Mouse (Mus musculus) spleen, postnatal 14 days (tissue): ENCODE measurements around the gene Zfp804a.

Source experiments
- DNase-seq, 2 experiments: peaks; one replicate each; pipeline ENCODE4 v3.0.0; 2021 to 2022; ENCODE audit warnings: low spot score in 2 of 2

The Zfp804a gene

GRCm38 (mm10) chr2:82053185-82053891, at the start of gene Zfp804a:
Gene Zfp804a, plus strand, starts transcription at chr2:82053222.
- no peak for DNase-seq

DNA sequence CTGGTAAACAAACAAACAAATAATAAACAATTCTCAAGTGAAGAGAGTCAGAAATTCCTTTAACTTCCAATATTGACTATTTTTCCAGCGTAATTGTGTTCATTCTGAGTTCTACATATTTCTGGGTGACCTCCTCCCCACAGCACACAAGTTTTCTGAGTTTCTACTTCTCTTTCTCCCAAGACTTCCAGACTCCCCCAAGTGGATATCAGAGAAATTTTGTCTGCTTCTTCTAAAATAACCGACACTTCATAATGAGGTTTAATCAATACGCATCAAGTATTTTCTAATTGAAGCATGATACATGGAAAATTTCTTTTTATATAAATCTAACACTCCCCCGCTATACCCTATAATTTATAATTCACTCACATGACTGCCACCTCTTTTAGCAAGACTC, 1.4 kb upstream of the Zfp804a start:
- DNase-seq, result no peak

DNA sequence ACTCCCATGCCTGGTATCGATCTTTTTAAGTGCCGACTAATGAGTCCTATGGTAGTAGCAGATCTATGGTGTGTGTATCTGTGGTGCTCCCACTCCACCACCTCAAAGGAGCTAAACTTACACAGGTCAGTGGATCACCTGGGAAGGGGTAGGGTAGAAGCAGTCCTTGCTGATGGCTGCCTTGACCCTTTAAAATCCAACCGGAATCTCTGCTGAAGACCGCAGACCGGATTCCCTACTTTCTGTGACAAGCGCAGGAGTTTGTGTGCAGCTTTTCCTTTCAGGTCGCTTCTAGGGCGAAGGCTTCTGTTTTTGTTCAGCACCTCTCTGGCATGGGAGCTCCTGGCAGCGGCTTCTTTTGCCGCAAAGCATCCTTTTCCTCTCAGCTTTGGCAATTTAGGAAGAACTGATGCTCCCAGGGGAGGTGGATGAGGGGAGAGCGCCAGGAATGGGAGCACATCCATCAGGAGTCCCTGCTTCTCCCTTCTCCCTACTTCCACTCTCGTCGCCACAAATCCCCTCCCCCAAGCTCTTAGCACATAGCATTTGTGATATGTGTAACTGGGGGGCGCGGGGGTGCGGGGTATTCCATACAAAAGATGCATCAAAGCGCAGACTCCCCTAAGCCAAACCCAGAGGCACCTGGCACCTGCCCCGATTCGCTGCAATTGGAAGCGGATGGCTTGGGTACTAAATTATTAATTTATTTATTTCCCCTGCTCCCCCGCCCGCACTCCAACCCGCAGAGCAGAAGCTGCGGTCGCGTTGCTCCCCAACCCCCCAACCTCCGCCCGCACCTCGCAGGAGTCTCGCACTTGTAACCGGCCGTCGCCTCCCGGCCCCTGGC, 461 bp upstream of the Zfp804a start:
- no peak for DNase-seq

DNA sequence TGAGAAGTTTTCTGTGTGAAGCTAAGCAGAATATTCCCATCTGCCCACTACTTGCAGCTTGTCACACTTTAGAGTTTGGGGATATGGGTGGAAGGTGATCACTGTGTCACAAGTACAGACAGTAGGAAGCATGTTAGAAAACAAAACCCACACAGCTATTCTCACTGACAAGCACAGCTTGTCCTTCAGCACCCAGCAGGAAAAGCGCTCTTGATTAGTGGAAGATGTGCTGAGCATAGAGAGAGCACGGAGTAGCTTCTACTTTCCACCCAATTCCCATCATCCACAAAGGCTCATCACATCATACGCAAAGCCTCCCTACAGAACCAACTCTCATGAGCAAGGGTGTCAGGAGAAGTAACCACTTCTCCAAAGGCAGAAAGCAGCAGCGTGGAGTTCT, 1.4 kb downstream of the Zfp804a start:
- no peak for DNase-seq

GRCm38 (mm10) chr2:82064671-82065070, 11.6 kb downstream of the Zfp804a start:
- no peak for DNase-seq

DNA sequence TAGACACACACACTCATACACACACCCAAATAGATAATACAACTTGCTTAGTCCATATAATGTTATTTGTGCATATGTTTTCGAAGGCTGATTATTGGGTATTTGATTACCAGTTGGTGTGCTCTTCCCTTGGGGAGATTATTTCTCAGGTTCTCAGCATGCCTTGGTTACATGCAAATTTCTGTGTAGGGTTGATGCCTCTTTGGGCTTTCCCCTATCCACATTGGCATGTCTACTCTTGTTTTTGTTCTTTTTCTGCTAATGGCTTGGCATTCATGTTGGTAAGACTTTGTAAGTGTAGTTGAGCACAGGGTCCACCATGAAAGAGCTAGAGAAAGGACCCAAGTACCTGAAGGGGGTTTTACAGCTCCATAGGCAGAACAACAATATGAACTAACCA, 14.9 kb downstream of the Zfp804a start:
- no peak for DNase-seq

DNA sequence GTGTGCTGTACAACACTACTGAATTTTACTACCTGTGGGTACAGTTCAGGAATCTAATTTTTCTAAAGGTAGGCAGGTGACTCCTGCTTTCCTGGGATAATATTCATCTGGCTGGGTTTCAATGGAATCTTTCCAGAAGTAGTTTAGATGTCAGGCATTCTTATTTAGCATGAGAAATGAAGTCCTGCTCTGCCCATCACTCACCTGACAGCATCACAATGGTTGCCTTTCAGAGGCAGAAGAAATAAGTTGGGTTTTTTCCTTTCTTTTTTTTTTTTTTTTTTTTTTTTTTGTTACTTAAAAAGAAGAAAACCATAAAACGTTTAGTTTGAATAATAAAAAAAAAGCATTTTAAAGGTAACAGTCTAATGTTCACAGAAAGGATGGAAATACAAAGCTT, 16.1 kb downstream of the Zfp804a start:
- no peak for DNase-seq

- no peak for DNase-seq
These were observed 23.9 kb downstream of the Zfp804a start for GRCm38 (mm10) chr2:82076883-82077282.

DNA sequence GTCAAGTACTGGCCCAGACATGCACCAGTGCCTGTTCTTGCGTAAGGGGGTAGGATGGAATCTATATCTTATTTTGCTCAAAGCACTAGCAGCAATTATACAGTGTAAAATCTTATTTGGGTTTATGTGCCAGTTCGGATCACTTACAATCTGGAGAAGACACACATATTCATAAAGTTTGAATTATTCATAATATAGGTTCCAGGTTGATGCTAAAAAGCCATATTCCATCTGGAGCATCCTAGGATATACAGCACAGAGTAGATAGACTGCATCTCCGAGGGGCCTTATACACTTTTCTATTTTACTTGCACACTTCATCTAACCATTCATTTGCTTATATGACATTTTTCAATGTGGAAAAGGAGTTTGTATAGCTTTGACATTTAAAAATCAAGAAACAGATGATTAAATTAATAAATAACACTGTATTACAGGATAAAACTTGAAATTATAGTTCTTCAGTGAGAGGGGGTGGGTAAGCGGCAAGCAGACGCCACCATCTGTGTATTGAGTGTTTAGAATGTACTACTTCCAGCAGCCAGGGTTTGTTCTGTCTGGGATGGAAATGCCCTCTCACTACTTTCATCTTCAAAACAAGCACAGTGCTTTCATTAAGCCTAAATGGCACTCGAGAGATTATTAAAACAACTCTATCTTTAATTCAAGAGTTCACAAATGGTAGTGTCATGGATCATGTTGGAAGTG, 25.4 kb downstream of the Zfp804a start:
- no peak for DNase-seq

DNA sequence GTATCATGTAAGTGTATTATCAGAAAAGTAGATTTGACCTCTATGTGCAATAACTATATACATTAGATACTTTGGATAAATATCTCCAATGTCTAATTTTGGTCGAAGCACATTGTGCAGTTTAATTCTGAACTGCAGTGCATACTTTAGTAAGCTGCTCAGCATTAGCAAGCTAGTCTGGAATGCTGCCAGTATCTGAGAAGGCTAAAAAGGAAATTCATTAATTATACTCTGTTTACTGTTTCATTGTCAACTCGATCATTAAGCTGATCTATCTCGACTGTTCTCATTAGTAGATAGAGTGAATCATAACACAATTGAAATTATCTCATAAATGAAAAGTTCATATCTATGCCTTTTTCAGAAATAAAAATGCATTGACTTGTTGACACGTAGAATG, 27.7 kb downstream of the Zfp804a start:
- DNase-seq, result no peak

DNA sequence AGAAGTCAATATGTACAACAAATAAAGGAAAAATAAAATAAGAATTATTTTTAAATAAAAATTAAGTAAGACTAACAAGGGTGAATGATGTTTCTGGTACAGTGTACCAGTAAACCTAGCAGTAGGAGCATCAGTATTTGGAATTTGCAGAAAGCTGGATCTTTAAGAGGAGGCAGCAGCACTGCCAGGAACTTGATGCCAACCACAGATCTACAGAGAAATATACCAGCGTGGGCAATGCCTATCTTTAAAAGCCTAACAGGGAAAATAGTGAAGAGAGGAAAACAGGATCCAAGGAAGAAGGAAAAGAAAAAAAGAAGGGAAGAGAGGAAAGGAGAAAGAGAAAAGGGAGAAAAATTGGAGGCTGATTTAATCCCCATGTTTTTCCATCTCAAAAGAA, 60.1 kb downstream of the Zfp804a start:
- DNase-seq, result no peak

- no peak for DNase-seq
These were observed 60.6 kb downstream of the Zfp804a start for GRCm38 (mm10) chr2:82113650-82114049.

DNA sequence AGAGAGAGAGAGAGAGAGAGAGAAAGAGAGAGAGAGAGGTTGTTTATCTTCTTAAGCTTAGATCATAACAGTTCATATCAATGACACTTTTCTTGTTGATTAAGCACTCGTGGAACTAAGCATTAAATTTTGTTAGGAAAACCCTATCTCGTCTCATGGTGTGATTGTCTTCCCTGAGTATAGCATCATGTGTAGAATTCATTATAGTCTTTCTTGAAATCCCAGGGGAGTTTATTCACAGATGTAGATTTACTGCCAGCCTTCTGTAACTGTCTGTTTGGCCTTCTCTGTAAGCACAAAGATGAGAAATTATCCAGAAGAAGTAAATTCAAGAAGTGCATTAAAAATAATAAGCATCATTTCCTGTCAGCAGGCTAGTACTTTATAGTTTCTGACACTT, 66.6 kb downstream of the Zfp804a start:
- DNase-seq, result no peak

DNA sequence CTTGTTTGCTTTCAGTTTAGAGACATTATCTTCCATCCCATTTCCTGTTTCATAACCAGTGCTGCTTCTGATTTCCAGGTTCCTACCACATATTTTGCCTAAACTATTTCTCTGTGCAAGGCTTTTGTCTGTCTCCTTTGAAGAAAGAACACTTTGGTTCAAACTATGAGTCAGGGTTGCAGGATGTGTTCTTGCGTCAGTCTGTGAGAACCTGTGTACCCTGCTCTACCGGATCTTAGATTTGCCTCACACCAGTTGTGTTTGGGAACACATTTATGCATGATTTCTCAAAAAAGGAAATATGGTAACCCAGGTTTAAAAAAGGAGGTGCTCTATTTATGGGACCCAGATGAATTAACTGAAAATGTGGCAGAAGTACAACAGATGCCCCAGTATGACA, 125.7 kb downstream of the Zfp804a start:
- DNase-seq, result no peak

DNA sequence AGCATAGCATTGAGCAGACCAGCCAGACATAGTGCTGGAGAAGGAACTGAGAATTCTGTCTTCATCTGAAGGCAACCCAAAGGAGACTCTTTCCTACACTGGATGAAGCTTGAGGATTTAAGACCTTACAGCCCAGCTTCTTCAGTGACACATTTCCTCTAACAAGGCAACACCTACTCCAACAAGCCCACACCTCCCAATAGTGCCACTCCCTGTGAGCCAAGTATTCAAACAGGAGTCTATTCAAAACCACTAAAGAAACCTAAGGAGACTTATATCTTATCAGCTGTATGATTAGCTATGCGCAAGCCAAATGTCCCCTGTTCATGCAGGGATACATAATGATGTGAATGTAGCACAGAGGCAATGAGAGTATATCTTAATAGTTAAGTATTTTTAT, 128.0 kb downstream of the Zfp804a start:
- DNase-seq, result no peak

GRCm38 (mm10) chr2:82199901-82200300, 146.9 kb downstream of the Zfp804a start:
- no peak for DNase-seq

DNA sequence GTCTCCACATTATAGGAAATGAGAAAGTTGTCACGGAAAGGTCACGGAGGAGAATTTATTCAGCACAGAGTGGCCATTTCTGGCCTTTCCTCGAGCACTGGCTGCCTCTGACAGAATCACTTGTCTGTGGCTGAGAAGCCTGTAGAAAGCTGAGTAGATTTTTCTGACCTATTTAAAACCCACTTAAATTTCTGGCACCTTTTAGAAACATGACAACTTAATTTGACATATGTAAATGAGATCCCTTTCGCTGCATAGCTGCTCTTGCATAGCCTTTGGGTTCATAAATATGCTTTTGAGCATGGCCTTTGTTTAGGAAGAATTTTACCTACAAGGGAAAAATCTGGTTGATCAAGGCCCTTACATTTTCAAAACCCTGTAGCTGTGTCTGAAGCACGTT, 147.6 kb downstream of the Zfp804a start:
- no peak for DNase-seq

- no peak for DNase-seq
These were observed 157.6 kb downstream of the Zfp804a start for GRCm38 (mm10) chr2:82210605-82211004.

DNA sequence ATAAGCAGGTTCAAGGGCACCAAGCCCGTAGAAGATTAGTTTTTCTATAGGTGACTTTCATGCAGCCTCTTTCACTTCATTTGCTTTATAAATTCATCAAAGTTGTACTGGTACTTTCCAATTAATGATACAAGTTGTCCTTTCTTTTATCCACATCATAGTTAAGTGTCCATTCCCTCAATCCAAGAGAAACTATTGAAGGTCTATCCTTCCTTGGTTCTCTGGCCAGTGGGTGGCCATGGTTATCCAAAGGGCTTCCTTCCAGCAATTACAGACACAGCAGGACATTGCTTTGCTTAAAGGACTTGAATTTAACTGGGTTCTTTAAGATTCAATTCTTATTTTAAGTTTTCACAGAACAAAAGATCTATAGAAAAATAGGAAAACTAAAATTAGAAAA, 158.9 kb downstream of the Zfp804a start:
- no peak for DNase-seq

DNA sequence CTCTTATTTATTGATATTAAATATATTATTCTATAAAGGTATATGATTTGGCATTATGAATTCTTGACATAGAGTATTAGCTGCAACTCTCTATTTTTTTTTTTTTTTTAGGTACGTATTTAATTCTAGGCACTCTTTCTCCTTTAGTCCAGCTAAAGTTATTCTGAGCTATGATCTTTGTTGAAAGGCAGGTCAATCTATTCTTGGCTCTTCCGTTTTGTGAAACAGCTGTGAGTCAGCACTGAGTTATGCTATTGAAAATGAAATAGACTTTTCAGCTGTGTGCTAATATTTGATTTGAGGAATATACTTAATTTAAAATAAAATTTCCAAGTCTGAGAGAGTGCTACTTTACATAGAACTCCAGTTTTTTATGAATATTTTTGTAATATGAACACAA, 164.9 kb downstream of the Zfp804a start:
- DNase-seq, result no peak

DNA sequence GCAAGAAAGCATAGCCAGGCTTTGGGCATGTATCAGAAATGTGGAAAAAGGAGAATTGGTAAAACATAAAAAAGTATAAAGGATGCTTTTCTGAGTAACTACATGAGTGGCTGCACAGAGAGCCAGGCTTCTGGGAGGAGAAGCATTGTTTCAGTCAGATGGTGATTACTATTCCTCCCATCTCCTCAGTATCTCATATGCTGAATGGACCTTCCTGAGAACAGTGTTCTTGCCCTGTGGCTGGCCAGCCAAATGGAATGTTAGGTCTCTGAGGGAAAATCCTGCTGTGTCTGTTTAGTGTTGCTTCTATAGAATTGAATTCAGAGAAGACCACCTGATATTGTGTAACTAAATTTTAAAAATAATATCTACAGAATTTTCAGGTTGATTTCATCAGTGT, 193.0 kb downstream of the Zfp804a start:
- DNase-seq, result no peak

DNA sequence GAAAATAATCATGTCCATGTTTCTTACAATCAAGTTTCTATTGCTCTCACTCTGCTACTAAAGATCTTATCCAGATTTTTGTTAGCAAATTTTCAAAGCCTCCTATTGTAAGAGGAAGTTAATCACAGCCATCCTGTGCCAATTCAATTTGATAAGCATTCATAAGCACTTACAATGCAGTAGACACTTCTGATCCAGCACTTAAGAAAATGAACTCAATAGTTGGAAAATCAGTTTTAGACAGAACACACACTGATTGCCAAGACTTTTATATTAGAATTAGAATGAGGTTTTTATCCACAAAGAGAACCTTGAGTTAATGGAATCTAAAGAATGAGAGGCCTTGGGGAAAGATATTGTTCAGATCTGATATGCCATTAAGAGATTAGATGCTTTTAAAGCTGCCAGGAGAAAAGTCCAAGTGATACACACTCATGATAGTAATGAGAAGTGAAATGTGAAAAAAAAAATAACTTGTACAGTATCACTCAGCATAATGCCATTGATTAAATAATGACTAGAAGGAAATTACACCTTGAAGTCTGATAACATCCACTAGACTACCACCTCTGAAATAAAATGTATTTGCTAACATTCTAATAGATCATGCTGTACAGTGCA, 194.0 kb downstream of the Zfp804a start:
- DNase-seq, result no peak
